Mouse (Mus musculus) forebrain, embryonic 15.5 days (tissue): ENCODE measurements around the gene Klf9. TPM values are rescaled to one million over a fixed set of nuclear protein-coding genes. Genes with fewer than 3 reads are reported as not detected.

Experiments
- ATAC-seq: fragments of 200-750 bp; cut with Nextera tagmentation; replicated peaks from 2 replicates; pipeline ENCODE4 v1.8.0; 2017; ENCODE audit warnings: mild to moderate bottlenecking, moderate TSS enrichment, moderate library complexity
- H3K27ac ChIP-seq: fragments of 300-500 bp; sonication (generic); replicated peaks from 2 replicates; pipeline ENCODE4 v1.5.1; 2015; ENCODE audit warnings: mild to moderate bottlenecking, inconsistent platforms
- H3K27me3 ChIP-seq: fragments of 300-500 bp; sonication (generic); 2 replicates; pipeline ENCODE4 v1.6.1; 2015; ENCODE audit warnings: inconsistent platforms
- H3K36me3 ChIP-seq: fragments of 300-500 bp; sonication (generic); 2 replicates; pipeline ENCODE4 v1.6.1; 2015; ENCODE audit warnings: mild to moderate bottlenecking, inconsistent platforms
- H3K4me1 ChIP-seq: fragments of 300-500 bp; sonication (generic); 2 replicates; pipeline ENCODE4 v1.6.1; 2015; ENCODE audit warnings: inconsistent platforms
- H3K4me2 ChIP-seq: fragments of 300-500 bp; sonication (generic); replicated peaks from 2 replicates; pipeline ENCODE4 v1.6.1; 2015; ENCODE audit warnings: mild to moderate bottlenecking, inconsistent platforms
- H3K4me3 ChIP-seq: fragments of 300-500 bp; sonication (generic); 2 replicates; pipeline ENCODE4 v1.5.1; 2015; ENCODE audit warnings: mild to moderate bottlenecking, inconsistent platforms
- H3K9ac ChIP-seq: fragments of 300-500 bp; sonication (generic); replicated peaks from 2 replicates; pipeline ENCODE4 v1.6.1; 2015; ENCODE audit warnings: mild to moderate bottlenecking, inconsistent platforms
- H3K9me3 ChIP-seq: fragments of 300-500 bp; sonication (generic); 2 replicates; pipeline ENCODE4 v1.6.1; 2016; ENCODE audit warnings: inconsistent platforms
- WGBS: fragments of 180-500 bp; shearing (Covaris S2); methylation state at CpG from one replicate; pipeline ENCODE4 v1.1.7; 2015; ENCODE audit warnings: mixed read lengths; 5-methylcytosine and 5-hydroxymethylcytosine counted together
- polyA plus RNA-seq: library from polyadenylated mRNA; unstranded; fragments of >200 nt; fragmentation: Nextera tagmentation; extraction: Ambion mirVana; gene quantifications from 2 replicates; pipeline ENCODE4 v1.2.1, GENCODE M21; 2015

The Klf9 gene
- polyA plus RNA-seq, 1 experiment from 2014 or later, result 2.4 TPM

GRCm38 (mm10) chr19:23170476-23170875 is 29.4 kb downstream of the Klf9 start:
- WGBS, result 79% methylated on average over 5 of the region's 5 CpGs
- Histone ChIP-seq H3K4me1 (no peaks in the 10 kb centered on the region), H3K4me2 (no peak overlapping the region), H3K9ac (no peak overlapping the region), H3K27me3 (no peaks in the 10 kb centered on the region), H3K9me3 (no peaks in the 10 kb centered on the region), H3K27ac (no peak overlapping the region), H3K36me3 (no peaks in the 10 kb centered on the region), H3K4me3 (no peak overlapping the region)
- no peak for ATAC-seq

DNA sequence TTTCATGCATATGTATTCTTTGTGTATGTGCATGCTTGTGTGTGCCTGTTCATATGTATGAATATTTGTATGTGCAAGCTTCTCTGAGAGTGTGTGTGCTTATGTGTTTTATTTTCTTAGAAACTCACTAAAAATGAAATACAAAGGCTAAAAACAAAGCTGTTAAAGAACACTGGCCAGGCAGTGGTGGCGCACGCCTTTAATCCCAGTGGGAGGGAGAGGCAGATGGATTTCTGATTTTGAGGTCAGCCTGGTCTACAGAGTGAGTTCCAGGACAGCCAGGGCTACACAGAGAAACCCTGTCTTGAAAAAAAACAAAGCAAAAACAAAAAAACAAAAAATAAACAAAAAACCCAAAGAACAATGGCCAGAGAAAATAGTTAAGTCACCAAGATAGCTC is 30.1 kb downstream of the Klf9 start:
- Histone ChIP-seq H3K4me3 (no peak overlapping the region), H3K4me2 (no peak overlapping the region), H3K27me3 (no peaks in the 10 kb centered on the region), H3K4me1 (no peaks in the 10 kb centered on the region), H3K36me3 (no peaks in the 10 kb centered on the region), H3K9ac (no peak overlapping the region), H3K27ac (no peak overlapping the region), H3K9me3 (no peaks in the 10 kb centered on the region)
- WGBS, result 86% methylated on average over 2 of the region's 2 CpGs
- ATAC-seq, result no peak

GRCm38 (mm10) chr19:23175090-23175489 is 34.1 kb downstream of the Klf9 start:
- H3K27me3 ChIP-seq, result no peaks in the 10 kb centered on the region
- H3K4me1 ChIP-seq, result no peaks in the 10 kb centered on the region
- no peak for ATAC-seq
- no peak overlapping the region for H3K27ac ChIP-seq
- no peaks in the 10 kb centered on the region for H3K9me3 ChIP-seq
- WGBS, result 87% methylated on average over 3 of the region's 3 CpGs
- H3K4me2 ChIP-seq, result no peak overlapping the region
- no peaks in the 10 kb centered on the region for H3K36me3 ChIP-seq
- H3K9ac ChIP-seq, result no peak overlapping the region
- H3K4me3 ChIP-seq, result no peak overlapping the region

- Histone ChIP-seq H3K4me2 (no peak overlapping the region), H3K27me3 (no peaks in the 10 kb centered on the region), H3K9me3 (no peaks in the 10 kb centered on the region), H3K4me1 (no peaks in the 10 kb centered on the region), H3K4me3 (no peak overlapping the region), H3K9ac (no peak overlapping the region), H3K36me3 (no peaks in the 10 kb centered on the region), H3K27ac (no peak overlapping the region)
- no peak for ATAC-seq
- 86% methylated on average over 2 of the region's 2 CpGs for WGBS
Observed at GRCm38 (mm10) chr19:23175511-23175910, 34.5 kb downstream of the Klf9 start.

GRCm38 (mm10) chr19:23178533-23178932 is 37.5 kb downstream of the Klf9 start:
- Histone ChIP-seq H3K27ac (no peak overlapping the region), H3K4me2 (no peak overlapping the region), H3K9me3 (no peaks in the 10 kb centered on the region), H3K36me3 (no peaks in the 10 kb centered on the region), H3K27me3 (no peaks in the 10 kb centered on the region), H3K4me1 (no peaks in the 10 kb centered on the region), H3K9ac (no peak overlapping the region), H3K4me3 (no peak overlapping the region)
- no peak for ATAC-seq
- 92% methylated on average over 3 of the region's 3 CpGs for WGBS

DNA sequence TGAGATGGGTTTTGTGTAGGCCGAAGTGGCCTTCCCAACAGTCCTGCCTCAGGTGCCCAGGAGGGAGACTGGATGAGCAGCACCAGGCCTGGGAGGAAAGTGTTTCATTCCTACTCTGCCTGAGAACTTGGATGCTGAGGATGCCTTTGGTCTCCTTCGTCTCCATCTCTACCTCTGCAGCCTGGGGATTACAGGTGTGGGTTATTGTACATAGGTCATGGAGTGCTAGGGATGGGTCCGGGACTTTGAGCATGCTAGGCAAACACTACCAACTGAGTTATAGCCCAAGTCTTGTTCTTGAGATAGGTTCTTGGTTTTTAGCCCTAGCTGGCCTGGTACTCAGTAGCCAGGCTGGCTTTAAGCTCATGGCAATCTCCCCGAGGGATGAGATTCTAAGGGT is 42.5 kb downstream of the Klf9 start:
- Histone ChIP-seq H3K9me3 (no peaks in the 10 kb centered on the region), H3K4me3 (no peak overlapping the region), H3K4me1 (no peaks in the 10 kb centered on the region), H3K36me3 (no peaks in the 10 kb centered on the region), H3K9ac (no peak overlapping the region), H3K27me3 (no peaks in the 10 kb centered on the region), H3K27ac (no peak overlapping the region), H3K4me2 (no peak overlapping the region)
- 94% methylated on average over 4 of the region's 4 CpGs for WGBS
- ATAC-seq, result no peak

GRCm38 (mm10) chr19:23184068-23184467 is 43.0 kb downstream of the Klf9 start:
- H3K9ac ChIP-seq, result no peak overlapping the region
- H3K4me1 ChIP-seq, result no peaks in the 10 kb centered on the region
- 82% methylated on average over 4 of the region's 4 CpGs for WGBS
- no peaks in the 10 kb centered on the region for H3K27me3 ChIP-seq
- H3K4me3 ChIP-seq, result no peak overlapping the region
- H3K9me3 ChIP-seq, result no peaks in the 10 kb centered on the region
- ATAC-seq, result no peak
- no peak overlapping the region for H3K27ac ChIP-seq
- no peaks in the 10 kb centered on the region for H3K36me3 ChIP-seq
- no peak overlapping the region for H3K4me2 ChIP-seq

GRCm38 (mm10) chr19:23187732-23188131 is 46.7 kb downstream of the Klf9 start:
- Histone ChIP-seq H3K9me3 (no peaks in the 10 kb centered on the region), H3K4me3 (no peak overlapping the region), H3K4me2 (no peak overlapping the region), H3K9ac (no peak overlapping the region), H3K36me3 (no peaks in the 10 kb centered on the region), H3K27ac (no peak overlapping the region), H3K4me1 (no peaks in the 10 kb centered on the region), H3K27me3 (no peaks in the 10 kb centered on the region)
- WGBS, result 68% methylated on average over 6 of the region's 6 CpGs
- ATAC-seq, result no peak

- no peak for ATAC-seq
- Histone ChIP-seq H3K4me1 (no peaks in the 10 kb centered on the region), H3K27ac (no peak overlapping the region), H3K36me3 (no peaks in the 10 kb centered on the region), H3K27me3 (no peaks in the 10 kb centered on the region), H3K9ac (no peak overlapping the region), H3K9me3 (no peaks in the 10 kb centered on the region), H3K4me3 (no peak overlapping the region), H3K4me2 (no peak overlapping the region)
- 96% methylated on average over 7 of the region's 7 CpGs for WGBS
Observed at GRCm38 (mm10) chr19:23188986-23189385, 48.0 kb downstream of the Klf9 start.

GRCm38 (mm10) chr19:23189744-23190143 is 48.7 kb downstream of the Klf9 start:
- Histone ChIP-seq H3K4me2 (no peak overlapping the region), H3K27ac (no peak overlapping the region), H3K9ac (no peak overlapping the region), H3K36me3 (no peaks in the 10 kb centered on the region), H3K4me3 (no peak overlapping the region), H3K27me3 (no peaks in the 10 kb centered on the region), H3K9me3 (no peaks in the 10 kb centered on the region), H3K4me1 (no peaks in the 10 kb centered on the region)
- ATAC-seq, result no peak
- 93% methylated on average over 1 of the region's 1 CpGs for WGBS

DNA sequence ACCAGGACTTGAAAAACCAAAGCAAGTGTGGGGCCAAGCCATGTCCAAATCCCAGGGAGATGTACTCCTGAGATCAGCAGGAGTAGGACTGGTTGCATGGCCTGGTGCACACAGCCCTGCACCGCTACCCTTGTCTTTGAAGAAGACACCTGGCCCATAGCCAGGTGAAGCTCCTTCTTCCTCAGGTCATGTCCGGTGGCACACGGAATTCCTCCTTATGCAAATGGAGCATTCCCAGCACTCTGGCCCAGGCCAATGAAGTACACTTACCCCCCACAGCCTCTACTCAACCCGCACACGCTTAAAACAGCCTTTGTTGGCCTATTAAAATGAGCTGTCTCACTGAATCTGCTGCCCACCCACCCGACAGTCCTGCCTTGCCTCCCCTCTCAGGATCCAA is 50.5 kb downstream of the Klf9 start:
- Histone ChIP-seq H3K4me2 (no peak overlapping the region), H3K27ac (no peak overlapping the region), H3K4me3 (no peak overlapping the region), H3K27me3 (no peaks in the 10 kb centered on the region), H3K4me1 (no peaks in the 10 kb centered on the region), H3K9me3 (no peaks in the 10 kb centered on the region), H3K9ac (no peak overlapping the region), H3K36me3 (0 out of 2 replicates have a peak, but pooled peaks cover 3% of the 10 kb centered on the region)
- WGBS, result 85% methylated on average over 6 of the region's 6 CpGs
- no peak for ATAC-seq

GRCm38 (mm10) chr19:23193076-23193475 is 52.0 kb downstream of the Klf9 start:
- Histone ChIP-seq H3K36me3 (0 out of 2 replicates have a peak, but pooled peaks cover 3% of the 10 kb centered on the region), H3K9ac (no peak overlapping the region), H3K27me3 (no peaks in the 10 kb centered on the region), H3K4me2 (no peak overlapping the region), H3K4me3 (no peak overlapping the region), H3K4me1 (no peaks in the 10 kb centered on the region), H3K27ac (no peak overlapping the region), H3K9me3 (no peaks in the 10 kb centered on the region)
- no peak for ATAC-seq
- WGBS, result 90% methylated on average over 3 of the region's 3 CpGs

- no peaks in the 10 kb centered on the region for H3K4me1 ChIP-seq
- H3K4me3 ChIP-seq, result no peak overlapping the region
- peaks cover 25% of the 10 kb centered on the region for H3K36me3 ChIP-seq
- H3K9ac ChIP-seq, result no peak overlapping the region
- H3K9me3 ChIP-seq, result no peaks in the 10 kb centered on the region
- H3K27me3 ChIP-seq, result no peaks in the 10 kb centered on the region
- WGBS, result 95% methylated on average over 5 of the region's 5 CpGs
- no peak overlapping the region for H3K4me2 ChIP-seq
- no peak for ATAC-seq
- no peak overlapping the region for H3K27ac ChIP-seq
Observed at GRCm38 (mm10) chr19:23202106-23202505, 61.1 kb downstream of the Klf9 start.
